Mouse (Mus musculus) spleen, adult 2 months (tissue): Measurements from ENCODE around the gene Heg1. TPM values are rescaled to one million over a fixed set of nuclear protein-coding genes. Genes with fewer than 3 reads are reported as not detected.

Experiments
- DNase-seq, 2 experiments: peaks; one replicate each; pipeline versions ENCODE4 v3.0.0 to v3.0.0-alpha.2; 2012 to 2021; ENCODE audit warnings: low spot score in 2 of 2, low read depth in 1 of 2
- H3K27ac ChIP-seq: fragments of 200-500 bp; 2 replicates; pipeline ENCODE4 v1.5.1; 2012; ENCODE audit warnings: low read length, inconsistent platforms; ENCODE audit not compliant: insufficient read depth
- H3K27me3 ChIP-seq: fragments of 200-500 bp; 2 replicates; pipeline ENCODE4 v1.6.1; 2012; ENCODE audit warnings: mild to moderate bottlenecking, moderate library complexity, low read length, inconsistent platforms; ENCODE audit not compliant: control insufficient read depth, insufficient read depth
- H3K36me3 ChIP-seq: fragments of 200-500 bp; 2 replicates; pipeline ENCODE4 v1.6.1; 2012; ENCODE audit warnings: mild to moderate bottlenecking, low read length, inconsistent platforms; ENCODE audit not compliant: control insufficient read depth, insufficient read depth
- H3K4me1 ChIP-seq: fragments of 200-500 bp; 2 replicates; pipeline ENCODE4 v1.6.1; 2011; ENCODE audit warnings: inconsistent platforms; ENCODE audit not compliant: control insufficient read depth, insufficient read depth, insufficient read length
- H3K4me3 ChIP-seq: fragments of 200-500 bp; 2 replicates; pipeline ENCODE4 v1.5.1; 2011; ENCODE audit warnings: mild to moderate bottlenecking, inconsistent platforms; ENCODE audit not compliant: insufficient read depth, insufficient read length; ENCODE audit errors: extremely low read depth
- CTCF ChIP-seq: fragments of 200-500 bp; IDR thresholded peaks from 2 replicates; pipeline ENCODE4 v1.5.1; 2011; ENCODE audit warnings: mild to moderate bottlenecking, inconsistent platforms; ENCODE audit not compliant: insufficient read depth, insufficient read length, insufficient replicate concordance; ENCODE audit errors: extremely low read depth
- POLR2A ChIP-seq: fragments of 200-500 bp; IDR thresholded peaks from 2 replicates; pipeline ENCODE4 v1.6.1; 2011; ENCODE audit warnings: low read depth, low read length, inconsistent platforms
- WGBS: fragments of 180-500 bp; shearing (Covaris S2); methylation state at CpG from one replicate; pipeline ENCODE4 v1.1.7; 2018; 5-methylcytosine and 5-hydroxymethylcytosine counted together
- polyA plus RNA-seq: library from polyadenylated mRNA; depleted of rRNA; stranded (reverse); fragments of >200 nt; gene quantifications from 2 replicates; pipeline ENCODE4 v1.2.3, GENCODE M21; 2012

Heg1 gene
- polyA plus RNA-seq, 1 experiment, result 36.0 TPM

GRCm38 (mm10) chr16:33670340-33670739, 13.8 kb upstream of the Heg1 start:
- no peaks in the 10 kb centered on the region for H3K4me1 ChIP-seq
- no peak overlapping the region for H3K27ac ChIP-seq
- no peaks in the 10 kb centered on the region for H3K36me3 ChIP-seq
- whole genome bisulfite sequencing, result 85% methylated on average over 3 of the region's 3 CpGs
- no peak overlapping the region for H3K4me3 ChIP-seq
- DNase-seq, result no peak
- TF ChIP-seq CTCF (no peak), POLR2A (no peak)
- H3K27me3 ChIP-seq, result no peaks in the 10 kb centered on the region

DNA sequence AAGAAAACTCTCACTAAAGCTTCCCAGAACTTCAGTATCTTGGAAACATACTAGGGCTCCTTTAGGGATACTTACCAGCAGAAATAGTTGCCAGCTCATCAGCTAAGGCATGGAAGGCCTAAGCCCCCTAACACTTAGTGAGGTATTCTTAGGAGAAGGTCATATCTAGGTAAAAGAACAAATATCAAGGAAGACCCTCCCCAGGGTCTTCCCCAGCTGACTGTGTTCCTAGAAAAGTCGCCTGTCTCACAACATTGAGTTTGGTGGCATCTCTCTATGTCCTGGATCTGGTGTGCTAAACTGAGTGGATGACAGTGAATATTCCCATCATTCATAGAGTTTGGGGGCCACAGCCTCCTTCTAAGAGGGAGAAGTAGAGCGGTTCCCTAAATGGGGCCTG, 13.2 kb upstream of the Heg1 start:
- no peak for DNase-seq
- TF ChIP-seq POLR2A, result no peak
- no peak for TF ChIP-seq CTCF
- no peaks in the 10 kb centered on the region for H3K27me3 ChIP-seq
- WGBS, result 89% methylated on average over 2 of the region's 2 CpGs
- no peak overlapping the region for H3K4me3 ChIP-seq
- no peak overlapping the region for H3K27ac ChIP-seq
- H3K4me1 ChIP-seq, result no peaks in the 10 kb centered on the region
- H3K36me3 ChIP-seq, result no peaks in the 10 kb centered on the region

GRCm38 (mm10) chr16:33672188-33672587, 12.0 kb upstream of the Heg1 start:
- Histone ChIP-seq H3K27me3 (no peaks in the 10 kb centered on the region), H3K36me3 (no peaks in the 10 kb centered on the region), H3K27ac (no peak overlapping the region), H3K4me3 (no peak overlapping the region), H3K4me1 (no peaks in the 10 kb centered on the region)
- TF ChIP-seq POLR2A (no peak), CTCF (no peak)
- WGBS, result 90% methylated on average over 4 of the region's 4 CpGs
- DNase-seq, result no peak

GRCm38 (mm10) chr16:33672643-33673042, 11.5 kb upstream of the Heg1 start:
- WGBS, result 76% methylated on average over 4 of the region's 4 CpGs
- TF ChIP-seq POLR2A (no peak), CTCF (no peak)
- DNase-seq, result no peak
- H3K27me3 ChIP-seq, result no peaks in the 10 kb centered on the region
- H3K4me3 ChIP-seq, result no peak overlapping the region
- no peaks in the 10 kb centered on the region for H3K4me1 ChIP-seq
- no peaks in the 10 kb centered on the region for H3K36me3 ChIP-seq
- H3K27ac ChIP-seq, result no peak overlapping the region

GRCm38 (mm10) chr16:33673530-33674109, 10.6 kb upstream of the Heg1 start:
- TF ChIP-seq CTCF (no peak), POLR2A (no peak)
- WGBS, result 91% methylated on average over 14 of the region's 14 CpGs
- H3K27ac ChIP-seq, result no peak overlapping the region

DNA sequence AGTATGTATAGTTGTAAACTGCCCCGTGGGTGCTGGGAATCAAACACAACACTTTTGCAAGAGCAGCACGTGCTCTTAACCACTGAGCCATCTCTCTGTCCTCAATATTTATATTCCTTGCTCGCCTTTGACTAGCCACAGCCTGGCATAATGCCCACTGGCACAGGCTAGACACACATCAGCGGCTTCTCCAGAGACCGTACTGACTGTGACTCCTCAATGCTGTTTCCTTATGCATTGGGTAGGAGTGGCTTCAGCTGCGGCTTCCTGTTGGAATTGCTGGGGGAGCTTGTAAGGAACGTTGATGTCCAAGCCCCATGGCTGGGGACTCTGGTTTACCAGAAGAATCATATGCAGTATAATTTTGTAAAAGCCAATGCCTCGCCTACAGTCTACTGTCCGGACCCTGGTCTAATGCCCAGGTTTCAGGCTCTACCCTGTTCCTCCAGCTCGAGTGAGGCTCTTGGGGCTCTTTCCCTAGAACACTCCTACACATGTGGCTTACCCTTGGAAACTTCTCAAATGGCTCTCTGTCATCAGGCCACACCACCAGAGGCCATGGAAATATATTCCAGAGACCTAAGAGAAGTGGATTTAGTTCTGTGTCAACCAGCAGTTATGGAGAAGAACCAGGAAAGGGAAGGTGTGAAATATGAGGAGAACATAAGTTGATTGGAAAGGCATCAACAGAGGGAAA, 8.9 kb upstream of the Heg1 start:
- no peak for TF ChIP-seq CTCF
- Histone ChIP-seq H3K27me3 (no peaks in the 10 kb centered on the region), H3K36me3 (no peaks in the 10 kb centered on the region), H3K4me1 (no peaks in the 10 kb centered on the region; the same call in 1 of the 2 replicates), H3K4me3 (no peak overlapping the region), H3K27ac (no peak overlapping the region)
- WGBS, result 87% methylated on average over 10 of the region's 10 CpGs
- DNase-seq, result no peak

More at GRCm38 (mm10) chr16:33673530-33674109, 10.6 kb upstream of the Heg1 start:
- H3K4me3 ChIP-seq, result no peak overlapping the region
- no peaks in the 10 kb centered on the region for H3K27me3 ChIP-seq
- no peak for DNase-seq
- no peaks in the 10 kb centered on the region for H3K36me3 ChIP-seq
- no peaks in the 10 kb centered on the region; the same call in 1 of the 2 replicates for H3K4me1 ChIP-seq

DNA sequence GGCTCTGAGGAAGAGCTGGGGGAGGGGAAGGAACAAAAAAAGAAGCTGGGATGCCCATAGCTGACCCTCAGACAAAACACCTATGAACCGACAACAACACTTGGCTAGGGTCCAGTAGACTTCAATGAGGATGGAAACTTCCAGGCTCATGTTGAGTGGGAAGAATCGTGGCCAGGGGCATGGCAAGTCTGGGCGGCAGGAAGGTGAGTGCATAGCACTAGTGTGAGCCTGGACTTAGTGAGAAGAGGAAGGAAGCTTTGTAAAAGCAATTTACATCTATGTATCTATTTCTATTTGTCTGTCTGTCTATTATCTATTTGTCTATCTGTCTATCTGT, 8.4 kb upstream of the Heg1 start:
- Histone ChIP-seq H3K27ac (no peak overlapping the region), H3K4me3 (no peak overlapping the region), H3K36me3 (no peaks in the 10 kb centered on the region), H3K27me3 (no peaks in the 10 kb centered on the region), H3K4me1 (no peaks in the 10 kb centered on the region; the same call in 1 of the 2 replicates)
- 79% methylated on average over 3 of the region's 3 CpGs for WGBS
- no peak for TF ChIP-seq POLR2A
- no peak for TF ChIP-seq CTCF
- no peak for DNase-seq
